Mouse (Mus musculus) forebrain, embryonic 10.5 days (tissue): Measurements from ENCODE around the gene Musk. TPM values are rescaled to one million over a fixed set of nuclear protein-coding genes. Genes with fewer than 3 reads are reported as not detected.
A peak's percentile ranks its signal among the peaks of the same experiment; 100 is the strongest.
"Not testable (repeated sequence)": the region's sequence is repeated elsewhere in the genome, so short reads cannot be mapped to it uniquely, and the experiment has no call there.

Experiments
- DNase-seq: peaks from one replicate; pipeline ENCODE4 v3.0.0-alpha.2; 2017; ENCODE audit warnings: low spot score; ENCODE audit errors: extremely low spot score
- H3K27ac ChIP-seq: fragments of 300-500 bp; sonication (generic); 2 replicates; pipeline ENCODE4 v1.5.1; 2016; ENCODE audit warnings: mild to moderate bottlenecking
- H3K27me3 ChIP-seq: fragments of 300-500 bp; sonication (generic); 2 replicates; pipeline ENCODE4 v1.6.1; 2016; ENCODE audit warnings: mild to moderate bottlenecking; ENCODE audit not compliant: poor library complexity, severe bottlenecking
- H3K36me3 ChIP-seq: fragments of 300-500 bp; sonication (generic); replicated peaks from 2 replicates; pipeline ENCODE4 v1.6.1; 2016; ENCODE audit warnings: mild to moderate bottlenecking, moderate library complexity
- H3K4me1 ChIP-seq: fragments of 300-500 bp; sonication (generic); 2 replicates; pipeline ENCODE4 v1.6.1; 2016
- H3K4me3 ChIP-seq: fragments of 300-500 bp; sonication (generic); 2 replicates; pipeline ENCODE4 v1.5.1; 2016; ENCODE audit warnings: mild to moderate bottlenecking, moderate library complexity
- H3K9me3 ChIP-seq: fragments of 300-500 bp; sonication (generic); 2 replicates; pipeline ENCODE4 v1.6.1; 2016; ENCODE audit warnings: mild to moderate bottlenecking, moderate library complexity
- WGBS: fragments of 180-500 bp; shearing (Covaris S2); methylation state at CpG from one replicate; pipeline ENCODE4 v1.1.7; 2016; 5-methylcytosine and 5-hydroxymethylcytosine counted together
- polyA plus RNA-seq: library from polyadenylated mRNA; unstranded; fragments of >200 nt; fragmentation: Nextera tagmentation; extraction: Ambion mirVana; gene quantifications from 2 replicates; pipeline ENCODE4 v1.2.1, GENCODE M21; 2016

Musk gene
- polyA plus RNA-seq, result 0.04 TPM in 1 of 2 replicates, not detected in the other

DNA sequence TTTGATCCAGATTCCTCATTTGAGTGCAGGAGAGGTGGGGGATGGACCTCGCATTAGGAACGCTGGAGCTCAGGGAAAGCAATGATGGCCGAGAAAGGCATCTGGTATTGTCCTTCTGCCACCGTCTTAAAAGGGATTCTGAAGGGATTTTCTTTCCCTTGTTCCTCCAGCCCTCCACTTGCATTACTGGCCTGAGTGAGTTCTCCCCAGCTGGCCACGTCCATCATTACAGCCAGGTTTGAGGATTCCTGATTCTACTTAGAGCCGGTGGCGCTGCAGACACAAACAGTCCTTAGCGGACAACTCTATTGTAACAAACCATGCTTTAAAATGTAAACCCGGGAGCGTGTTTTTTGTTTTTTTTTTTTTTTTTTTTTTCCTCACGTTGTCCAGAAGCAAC is at the start of gene Musk:
Musk (plus strand) TSS at position 274 of the 400 bp plus-strand sequence.
- DNase-seq, result no peak
- Histone ChIP-seq H3K27ac (no peak within 1 kb of the TSS), H3K36me3 (no peaks in the 10 kb centered on the region), H3K4me1 (no peaks in the 10 kb centered on the region), H3K4me3 (no peak within 1 kb of the TSS), H3K9me3 (no peaks in the 10 kb centered on the region), H3K27me3 (no peaks in the 10 kb centered on the region)
- 67% methylated on average over 11 of the region's 11 CpGs for WGBS

DNA sequence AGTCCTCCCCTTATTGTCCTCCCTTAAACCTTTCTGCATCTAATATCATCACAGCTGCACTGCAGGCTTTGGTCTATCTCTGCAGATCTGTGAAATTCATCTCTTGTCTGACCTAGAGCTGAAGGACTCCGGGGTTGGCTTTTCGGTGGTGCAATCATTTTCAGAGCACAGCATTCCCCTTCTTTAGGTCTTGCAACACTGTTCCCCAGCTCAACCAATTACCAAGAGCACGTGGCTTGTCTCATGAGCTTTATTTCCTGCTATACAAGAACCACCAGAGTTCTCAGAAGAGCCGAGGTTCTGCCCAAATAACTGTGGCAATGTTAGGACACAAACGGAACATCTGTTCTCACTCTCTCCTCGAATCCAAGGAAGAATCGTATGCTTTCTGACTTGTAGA is 45.3 kb upstream of the Musk start:
- Histone ChIP-seq H3K27ac (no peak overlapping the region), H3K4me3 (no peak overlapping the region), H3K9me3 (peaks cover 5% of the 10 kb centered on the region; the same call in 1 of the 2 replicates), H3K36me3 (no peaks in the 10 kb centered on the region), H3K4me1 (no peaks in the 10 kb centered on the region), H3K27me3 (no peaks in the 10 kb centered on the region)
- 86% methylated on average over 7 of the region's 7 CpGs for WGBS
- no peak for DNase-seq

DNA sequence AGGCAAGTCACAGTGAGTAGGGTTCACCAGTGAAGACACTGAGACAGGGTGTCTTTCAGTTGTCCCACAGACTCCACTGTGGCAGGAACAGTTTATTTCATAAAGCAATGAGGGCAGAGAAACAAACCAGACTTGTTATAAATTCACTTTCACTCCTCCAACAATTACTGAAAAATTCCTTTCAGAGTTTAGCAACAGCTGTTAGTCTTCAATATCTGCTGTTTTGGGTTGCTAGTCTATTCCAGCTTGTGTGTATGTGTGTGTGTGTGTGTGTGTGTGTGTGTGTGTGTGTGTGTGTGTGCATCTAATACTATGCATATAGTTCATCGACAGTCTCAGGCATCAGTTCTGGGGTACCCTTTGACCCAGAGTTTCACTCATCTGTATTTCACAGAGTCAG is 40.2 kb upstream of the Musk start:
- WGBS, result 94% methylated on average over 1 of the region's 1 CpGs
- H3K4me1 ChIP-seq, result no peaks in the 10 kb centered on the region

DNA sequence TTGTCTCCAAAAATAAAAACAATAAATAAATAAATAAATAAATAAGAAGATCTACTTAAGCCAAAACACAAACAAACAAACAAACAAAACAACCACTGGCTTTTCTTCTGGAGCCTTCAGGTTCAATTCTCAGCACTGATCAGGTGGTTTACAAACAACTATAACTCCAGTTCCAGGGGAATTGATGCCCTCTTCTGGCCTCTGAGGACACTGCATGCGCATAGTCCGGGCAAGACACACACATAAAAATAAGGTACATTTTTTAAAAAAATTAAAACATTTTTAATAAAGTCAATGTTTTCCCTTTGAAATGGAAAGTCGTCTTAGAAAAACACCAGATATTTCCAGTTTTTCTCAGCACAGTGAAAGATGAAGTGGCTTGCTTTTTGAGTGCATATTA is 33.4 kb upstream of the Musk start:
- WGBS, result 89% methylated on average over 3 of the region's 3 CpGs
- no peaks in the 10 kb centered on the region for H3K27me3 ChIP-seq
- no peaks in the 10 kb centered on the region for H3K4me1 ChIP-seq
- no peak for DNase-seq
- H3K4me3 ChIP-seq, result no peak overlapping the region
- H3K9me3 ChIP-seq, result no peaks in the 10 kb centered on the region
- H3K36me3 ChIP-seq, result no peaks in the 10 kb centered on the region
- no peak overlapping the region for H3K27ac ChIP-seq

More for the DNA sequence above, 40.2 kb upstream of the Musk start:
- H3K9me3 ChIP-seq, result no peaks in the 10 kb centered on the region
- no peaks in the 10 kb centered on the region for H3K27me3 ChIP-seq
- no peak overlapping the region for H3K27ac ChIP-seq
- H3K4me3 ChIP-seq, result no peak overlapping the region
- no peak for DNase-seq
- no peaks in the 10 kb centered on the region for H3K36me3 ChIP-seq

DNA sequence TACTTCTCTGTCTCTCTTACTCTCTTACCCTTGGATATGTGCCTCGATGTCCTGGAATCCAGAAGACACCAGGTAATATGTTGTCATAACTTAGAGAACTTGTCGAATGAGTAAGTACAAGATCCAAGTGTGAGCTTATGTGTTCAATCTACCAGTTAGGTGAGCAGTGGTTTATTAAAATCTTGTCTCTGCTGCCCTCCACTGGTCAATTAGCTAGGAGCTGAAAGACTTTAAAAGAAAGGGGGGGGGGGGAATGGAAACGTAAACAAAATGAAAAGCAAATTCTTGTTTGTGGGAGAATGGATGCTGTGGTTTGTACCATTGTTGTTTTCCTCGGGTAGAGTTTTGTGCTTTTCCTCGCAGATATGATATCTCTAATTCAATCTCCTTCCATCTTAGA is 32.4 kb upstream of the Musk start:
- 48% methylated on average over 5 of the region's 5 CpGs for WGBS
- DNase-seq, result no peak

DNA sequence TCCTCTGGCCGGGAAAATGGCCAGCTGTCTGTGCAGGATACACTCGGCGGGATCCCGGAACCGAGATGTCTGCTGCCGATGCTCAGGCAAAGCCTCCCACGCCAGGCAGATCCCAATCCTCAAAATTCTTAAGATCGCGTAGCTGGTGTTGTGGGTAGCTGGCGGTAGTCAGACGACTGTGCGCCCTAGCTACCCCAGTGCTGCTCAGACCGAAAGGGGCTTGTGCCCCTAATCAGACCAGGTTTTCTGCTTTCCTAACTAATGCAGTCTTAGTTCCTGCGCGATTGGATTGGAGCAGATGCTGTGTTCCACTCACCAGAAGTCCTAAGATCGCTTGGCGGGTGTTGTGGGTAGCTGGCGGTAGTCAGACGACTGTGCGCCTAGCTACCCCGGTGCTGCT is 25.0 kb upstream of the Musk start:
- DNase-seq, H3K9me3 ChIP-seq, H3K27me3 ChIP-seq, H3K36me3 ChIP-seq, H3K27ac ChIP-seq, H3K4me3 ChIP-seq, H3K4me1 ChIP-seq: not testable (repeated sequence)
- 96% methylated on average over 21 of the region's 21 CpGs for WGBS

More for the DNA sequence above, 32.4 kb upstream of the Musk start:
- Histone ChIP-seq H3K4me3 (no peak overlapping the region), H3K27me3 (no peaks in the 10 kb centered on the region), H3K36me3 (no peaks in the 10 kb centered on the region), H3K9me3 (no peaks in the 10 kb centered on the region), H3K4me1 (no peaks in the 10 kb centered on the region), H3K27ac (no peak overlapping the region)

DNA sequence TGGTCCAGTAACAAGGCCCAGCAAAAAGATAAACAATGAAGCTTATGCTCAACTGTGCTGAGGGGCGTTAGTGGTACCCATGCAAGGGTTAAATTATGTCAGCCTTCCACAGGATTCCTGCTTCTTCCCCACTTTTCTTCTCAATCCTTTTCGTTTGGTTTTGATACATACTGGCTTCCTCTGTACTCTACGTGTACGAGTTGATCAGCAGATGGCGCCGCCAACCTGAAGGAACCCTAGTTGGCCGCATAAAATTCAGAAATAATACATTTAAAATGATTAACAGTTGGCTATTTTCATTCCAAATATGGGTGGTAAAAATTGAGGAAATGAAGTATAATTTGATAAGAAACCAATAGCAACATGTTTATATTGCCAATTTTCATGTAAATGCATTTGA is 19.5 kb upstream of the Musk start:
- H3K4me1 ChIP-seq, result peaks cover 5% of the 10 kb centered on the region; the same call in 1 of the 2 replicates
- no peak overlapping the region for H3K27ac ChIP-seq
- WGBS, result 63% methylated on average over 7 of the region's 7 CpGs
- DNase-seq, result peak; percentile 29
- H3K36me3 ChIP-seq, result no peaks in the 10 kb centered on the region
- H3K9me3 ChIP-seq, result no peaks in the 10 kb centered on the region
- no peak overlapping the region for H3K4me3 ChIP-seq
- H3K27me3 ChIP-seq, result no peaks in the 10 kb centered on the region

DNA sequence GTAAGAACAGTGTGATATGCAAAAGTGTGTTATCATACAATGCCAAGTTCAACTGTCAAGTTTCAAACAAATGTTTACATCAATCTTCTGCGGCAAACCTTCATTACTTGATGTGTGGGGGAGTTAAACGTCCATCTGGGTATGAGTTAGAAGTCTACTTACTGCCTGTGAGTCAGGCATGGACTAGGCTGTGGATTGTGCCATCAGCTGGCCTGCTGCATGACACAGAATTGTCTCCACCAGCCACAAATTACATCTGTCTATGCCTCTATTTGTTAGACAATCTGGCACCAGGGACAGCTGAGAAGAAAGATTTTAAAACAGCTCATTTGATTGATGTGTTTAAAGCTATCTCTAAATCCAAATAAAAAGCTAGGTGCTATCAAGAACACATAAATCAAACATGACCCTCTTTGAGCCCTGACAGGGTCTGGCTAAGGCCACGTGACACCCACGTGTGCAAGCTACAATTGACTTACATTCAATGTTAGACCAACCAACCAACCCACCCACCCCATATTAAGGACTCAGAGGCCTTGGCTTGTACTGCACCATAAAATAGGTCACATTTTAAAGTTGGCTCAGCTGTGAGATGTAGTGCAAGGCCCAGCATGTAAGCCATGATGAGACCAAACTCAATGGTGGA is 16.7 kb upstream of the Musk start:
- Histone ChIP-seq H3K36me3 (no peaks in the 10 kb centered on the region), H3K9me3 (no peaks in the 10 kb centered on the region), H3K27me3 (no peaks in the 10 kb centered on the region), H3K4me3 (no peak overlapping the region), H3K27ac (no peak overlapping the region), H3K4me1 (peaks cover 14% of the 10 kb centered on the region; the same call in 1 of the 2 replicates)
- 89% methylated on average over 4 of the region's 4 CpGs for WGBS
- no peak for DNase-seq

DNA sequence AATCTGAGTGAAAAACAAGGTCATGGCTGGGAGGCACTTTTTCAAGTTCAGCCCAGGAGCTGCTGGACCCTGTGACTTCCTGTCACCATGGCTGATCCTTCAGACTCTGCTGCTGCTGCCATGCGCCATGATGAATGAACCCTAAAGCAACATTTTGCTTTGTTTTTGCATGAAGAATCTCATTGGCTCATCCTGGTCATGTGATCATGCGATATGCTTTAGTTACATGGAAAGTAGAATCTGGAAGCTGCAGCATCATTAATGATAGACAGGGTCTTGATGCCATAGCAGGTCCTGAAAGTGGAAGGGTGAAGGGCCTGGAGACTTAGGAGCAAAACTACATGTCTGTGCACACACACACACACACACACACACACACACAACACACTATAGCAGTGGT is 15.8 kb upstream of the Musk start:
- no peak overlapping the region for H3K4me3 ChIP-seq
- H3K27me3 ChIP-seq, result no peaks in the 10 kb centered on the region
- H3K4me1 ChIP-seq, result peaks cover 14% of the 10 kb centered on the region; the same call in 1 of the 2 replicates
- DNase-seq, result no peak
- no peaks in the 10 kb centered on the region for H3K9me3 ChIP-seq
- H3K27ac ChIP-seq, result no peak overlapping the region
- WGBS, result 95% methylated on average over 2 of the region's 2 CpGs
- H3K36me3 ChIP-seq, result no peaks in the 10 kb centered on the region

DNA sequence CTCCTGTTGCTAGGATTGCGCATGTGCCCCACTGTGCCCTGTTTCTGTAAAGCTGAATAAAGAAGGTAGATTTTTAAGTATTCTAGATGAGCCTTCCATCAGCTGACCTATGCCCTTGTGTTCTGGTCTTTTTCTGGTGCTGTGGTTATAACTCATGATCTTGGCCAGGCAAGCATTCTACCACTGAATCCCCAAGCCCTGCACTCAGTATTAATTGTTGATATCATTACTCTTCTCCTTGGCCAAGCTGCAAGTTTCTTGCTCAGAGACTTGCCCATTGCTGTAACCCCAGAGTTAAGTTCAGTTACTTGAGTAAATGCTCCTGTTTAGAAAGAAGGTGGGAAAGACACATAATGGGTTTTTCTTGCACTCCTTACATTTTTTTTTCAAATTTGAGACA is 14.8 kb upstream of the Musk start:
- peaks cover 14% of the 10 kb centered on the region; the same call in 1 of the 2 replicates for H3K4me1 ChIP-seq
- DNase-seq, result no peak
- H3K27ac ChIP-seq, result no peak overlapping the region
- H3K36me3 ChIP-seq, result no peaks in the 10 kb centered on the region
- 98% methylated on average over 1 of the region's 1 CpGs for WGBS
- H3K9me3 ChIP-seq, result no peaks in the 10 kb centered on the region
- no peaks in the 10 kb centered on the region for H3K27me3 ChIP-seq
- H3K4me3 ChIP-seq, result no peak overlapping the region

DNA sequence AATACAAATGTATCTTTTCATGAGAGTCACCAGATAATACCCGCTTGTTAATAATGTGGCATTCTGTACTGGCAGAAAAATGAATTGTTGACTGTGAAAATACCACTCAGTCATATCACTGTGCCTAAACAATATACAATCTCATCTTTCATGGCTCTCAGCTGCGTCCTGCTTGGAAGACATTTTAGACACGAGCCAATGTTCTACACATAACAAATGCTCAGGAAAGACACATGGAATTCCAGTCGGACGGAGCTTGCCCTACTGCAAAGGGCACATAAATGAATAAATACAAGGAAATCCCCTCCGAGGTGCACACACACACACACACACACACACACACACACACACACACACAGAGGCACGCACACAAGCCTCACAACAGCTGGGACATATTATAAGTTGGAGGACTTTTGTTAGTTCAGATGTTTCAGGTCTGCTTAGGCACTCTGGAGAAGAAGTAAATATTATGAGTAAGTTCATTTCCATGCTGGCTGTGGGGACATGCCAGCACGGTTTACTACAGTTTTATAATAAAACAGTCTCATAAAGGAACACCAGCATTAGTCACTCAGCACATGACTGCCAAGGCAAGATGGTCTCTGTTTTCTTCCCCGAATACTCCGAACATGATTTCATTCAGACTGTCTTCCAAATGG is 14.1 kb upstream of the Musk start:
- Histone ChIP-seq H3K4me3 (no peak overlapping the region), H3K4me1 (peaks cover 14% of the 10 kb centered on the region; the same call in 1 of the 2 replicates), H3K27ac (no peak overlapping the region), H3K9me3 (no peaks in the 10 kb centered on the region), H3K36me3 (no peaks in the 10 kb centered on the region), H3K27me3 (no peaks in the 10 kb centered on the region)
- no peak for DNase-seq
- 78% methylated on average over 10 of the region's 10 CpGs for WGBS

DNA sequence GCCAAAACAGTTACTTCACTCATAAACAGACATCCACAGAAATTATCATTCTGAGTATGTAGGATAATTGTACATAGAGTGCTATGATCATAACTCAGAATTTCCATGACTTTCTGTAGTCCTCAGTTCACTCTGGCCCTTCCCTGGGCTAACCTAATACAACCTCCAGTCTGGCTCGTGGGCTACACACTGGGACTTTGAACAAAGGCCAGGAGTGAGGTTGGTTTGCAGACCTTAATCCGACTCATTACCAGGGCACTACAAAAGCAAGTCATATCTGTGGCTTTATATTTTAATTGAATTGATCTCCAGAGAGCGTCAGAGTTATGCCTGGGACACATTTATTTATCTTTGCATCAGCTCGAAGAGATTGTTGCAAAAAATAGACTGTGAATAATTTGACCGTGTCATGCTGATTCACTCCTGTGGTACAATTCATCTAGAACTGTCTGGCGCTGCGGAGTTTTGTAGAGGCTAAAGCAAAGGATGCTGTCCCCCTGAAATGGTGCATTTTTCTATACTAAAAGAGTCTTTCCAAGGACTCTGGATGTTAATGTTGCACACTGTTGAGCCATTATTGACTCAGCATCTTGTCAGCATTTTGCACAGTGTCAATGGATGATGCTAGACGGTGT is 10.4 kb upstream of the Musk start:
- Histone ChIP-seq H3K27me3 (no peaks in the 10 kb centered on the region), H3K4me1 (peaks cover 9% of the 10 kb centered on the region; the same call in 1 of the 2 replicates), H3K27ac (no peak overlapping the region), H3K9me3 (no peaks in the 10 kb centered on the region), H3K4me3 (no peak overlapping the region), H3K36me3 (no peaks in the 10 kb centered on the region)
- DNase-seq, result no peak
- WGBS, result 75% methylated on average over 8 of the region's 8 CpGs

DNA sequence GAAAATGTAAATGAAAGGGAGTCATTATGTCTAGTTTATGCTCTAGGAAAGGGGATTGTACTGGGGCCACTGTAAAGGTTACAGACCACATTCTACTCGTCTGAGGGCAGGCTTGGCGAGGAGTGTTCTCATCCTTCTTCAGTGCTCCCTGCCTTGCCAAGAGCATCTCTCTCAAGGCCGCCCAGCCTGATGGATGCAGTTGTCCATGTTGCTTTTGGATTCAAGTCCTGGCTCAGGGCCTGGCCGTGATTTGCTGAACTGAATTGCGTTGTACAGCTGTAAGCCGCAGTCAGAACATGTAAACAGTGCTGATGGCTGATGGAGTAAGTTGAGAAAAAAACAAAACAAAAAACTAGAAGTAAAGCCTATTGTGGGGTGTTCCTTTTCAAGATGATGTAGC is 7.4 kb upstream of the Musk start:
- Histone ChIP-seq H3K4me3 (no peak overlapping the region), H3K36me3 (no peaks in the 10 kb centered on the region), H3K27ac (no peak overlapping the region), H3K27me3 (no peaks in the 10 kb centered on the region), H3K4me1 (no peaks in the 10 kb centered on the region), H3K9me3 (no peaks in the 10 kb centered on the region)
- 90% methylated on average over 6 of the region's 6 CpGs for WGBS
- DNase-seq, result no peak
